Mouse (Mus musculus) G1E-ER4 (cell line): ENCODE results near the gene Uap1. TPM values are rescaled to one million over a fixed set of nuclear protein-coding genes. Genes with fewer than 3 reads are reported as not detected.
A peak's percentile ranks its signal among the peaks of the same experiment; 100 is the strongest.

Source experiments
- GATA1 ChIP-seq: IDR thresholded peaks from one replicate; pipeline ENCODE4 v1.8.0; 2012; ENCODE audit warnings: low read length, inconsistent platforms
- polyA plus RNA-seq: library from polyadenylated mRNA; stranded (reverse); fragments of >175 nt; gene quantifications from 2 replicates; pipeline ENCODE4 v1.2.3, GENCODE M21; 2012

Gene Uap1
- polyA plus RNA-seq, 1 experiment = 33.2 TPM

DNA sequence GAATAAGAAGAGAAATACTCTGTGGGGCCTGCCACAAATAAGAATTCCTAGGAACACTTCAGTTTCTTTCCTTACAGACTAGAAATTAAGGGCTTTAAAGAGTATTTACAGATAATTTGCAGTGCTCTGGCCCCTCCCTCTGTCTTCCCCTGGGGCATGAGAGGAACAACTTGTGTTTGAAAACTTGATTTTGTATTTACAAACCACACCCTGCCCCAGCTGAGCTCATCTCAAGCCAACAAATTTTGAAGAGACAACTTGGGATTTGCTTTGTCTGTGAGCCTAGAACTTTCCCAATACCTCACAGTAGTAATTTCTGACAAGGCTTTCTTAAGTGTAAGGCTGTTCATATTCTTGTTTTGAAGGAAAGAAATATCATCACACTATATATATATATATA is 7.9 kb upstream of the Uap1 start:
- no peak for TF ChIP-seq GATA1

DNA sequence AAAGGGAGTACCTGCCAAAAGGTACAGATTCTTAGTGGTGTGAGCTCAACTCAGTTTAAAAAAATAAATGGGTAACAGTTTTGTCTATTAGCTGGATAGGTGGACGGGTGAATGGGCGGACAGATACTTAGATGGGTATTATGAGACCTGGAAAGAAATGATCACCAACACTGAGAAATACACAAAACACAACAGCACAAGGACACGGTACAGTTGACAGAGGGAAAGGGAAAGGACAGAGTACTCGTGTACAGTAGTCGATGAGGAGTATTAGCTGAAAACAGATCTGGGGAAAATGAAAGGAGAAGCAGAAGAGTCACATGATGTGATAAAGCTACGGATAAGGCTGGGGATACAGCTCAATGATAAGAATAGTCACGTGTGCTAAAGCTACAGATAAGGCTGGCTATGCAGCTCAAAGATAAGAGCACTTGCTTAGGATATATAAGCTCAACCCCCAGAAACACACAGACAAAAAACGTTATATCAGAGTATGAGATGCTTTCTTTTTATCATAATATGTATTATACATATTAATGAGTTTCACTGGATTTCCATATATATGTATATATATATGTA is 2.0 kb upstream of the Uap1 start:
- TF ChIP-seq GATA1 = peak; percentile 93

DNA sequence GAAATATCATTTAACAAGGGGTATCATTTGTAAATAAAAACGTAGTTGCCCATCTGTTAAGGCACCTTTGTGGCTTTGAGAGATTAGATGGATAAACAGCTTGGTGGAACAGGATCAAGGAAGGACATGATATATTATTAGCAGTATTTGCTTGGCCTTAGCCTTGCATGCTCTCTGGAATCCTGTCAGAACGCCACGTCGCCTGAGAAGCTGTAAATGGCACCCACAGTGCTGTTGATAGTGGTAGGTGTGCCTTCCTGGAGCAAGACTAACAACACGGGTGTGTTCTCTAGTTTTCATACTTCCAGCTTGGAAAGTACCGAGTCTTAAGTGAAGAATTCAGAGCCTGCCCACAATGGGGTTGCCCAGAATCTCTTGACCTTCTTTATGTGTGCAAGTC is 1.1 kb upstream of the Uap1 start:
- no peak for TF ChIP-seq GATA1

GRCm38 (mm10) chr1:170173991-170174813 is 555 bp downstream of the Uap1 start:
- TF ChIP-seq GATA1 = no peak

GRCm38 (mm10) chr1:170167781-170168180 is 7.0 kb downstream of the Uap1 start:
- peak; percentile 65 for TF ChIP-seq GATA1

DNA sequence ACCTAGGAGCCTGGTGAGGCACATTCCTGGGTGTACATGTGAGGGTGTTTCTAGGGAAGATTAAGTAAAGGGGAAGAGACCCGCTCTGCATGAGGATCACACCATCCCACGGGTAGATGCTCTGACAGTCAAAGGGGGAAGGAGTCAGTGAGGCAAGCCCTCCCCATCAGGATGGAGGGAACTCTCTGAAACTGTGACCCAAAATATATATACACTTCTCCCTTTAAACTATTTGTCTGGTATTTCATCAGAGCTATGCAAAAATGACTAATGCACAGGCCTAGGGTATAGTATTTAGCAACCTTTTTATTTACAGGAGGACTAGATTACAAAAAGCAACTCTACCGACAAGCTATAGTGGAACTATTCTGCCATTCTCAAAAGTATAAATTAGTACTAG is 9.8 kb downstream of the Uap1 start:
- TF ChIP-seq GATA1 = no peak

GRCm38 (mm10) chr1:170164053-170164614 is 10.6 kb downstream of the Uap1 start:
- TF ChIP-seq GATA1 = no peak

DNA sequence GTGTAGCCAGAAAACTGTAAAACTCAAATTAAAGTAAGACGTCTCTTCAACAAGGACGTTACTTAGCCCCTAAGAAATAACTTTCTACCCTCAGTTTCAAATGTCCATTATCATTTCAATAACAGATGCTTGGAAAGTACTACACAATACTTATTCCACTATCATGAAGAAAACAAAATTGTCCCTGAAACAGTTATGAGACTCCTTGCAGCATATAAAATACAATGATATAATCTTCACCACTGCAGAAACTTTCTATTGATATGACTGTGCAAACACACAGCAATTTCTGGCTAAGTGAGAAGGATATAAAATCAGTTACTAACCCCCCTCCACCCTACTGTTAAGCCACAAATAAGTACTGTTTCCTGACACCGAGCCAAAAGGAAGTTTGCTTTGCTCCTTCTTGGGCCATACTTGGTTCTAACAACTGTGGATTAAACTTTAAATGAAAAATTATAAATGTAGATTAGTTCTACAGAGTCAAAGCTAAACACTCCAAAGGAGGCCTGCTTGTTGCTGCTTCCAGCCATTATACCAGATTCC is 11.3 kb downstream of the Uap1 start:
- TF ChIP-seq GATA1 = no peak

DNA sequence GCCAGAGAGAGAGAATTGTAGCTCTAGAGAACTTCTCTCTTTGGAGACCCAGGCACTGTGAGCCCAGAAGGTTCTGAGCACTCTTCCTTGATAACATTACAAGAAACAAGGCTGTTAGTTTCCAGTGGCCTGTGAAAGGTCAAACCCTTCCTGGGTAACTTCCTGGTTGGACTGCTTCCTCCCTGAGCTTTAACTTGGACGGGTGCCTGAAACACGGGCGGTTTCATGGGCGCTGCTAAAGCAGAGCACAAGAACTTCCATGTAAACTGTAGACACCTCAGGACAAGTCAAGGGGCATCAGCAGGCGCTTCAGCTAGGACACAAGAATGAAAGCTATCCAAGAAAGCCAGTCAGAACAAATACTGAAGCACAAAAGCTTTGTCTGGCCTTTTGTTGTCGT is 12.9 kb downstream of the Uap1 start:
- TF ChIP-seq GATA1 = no peak

DNA sequence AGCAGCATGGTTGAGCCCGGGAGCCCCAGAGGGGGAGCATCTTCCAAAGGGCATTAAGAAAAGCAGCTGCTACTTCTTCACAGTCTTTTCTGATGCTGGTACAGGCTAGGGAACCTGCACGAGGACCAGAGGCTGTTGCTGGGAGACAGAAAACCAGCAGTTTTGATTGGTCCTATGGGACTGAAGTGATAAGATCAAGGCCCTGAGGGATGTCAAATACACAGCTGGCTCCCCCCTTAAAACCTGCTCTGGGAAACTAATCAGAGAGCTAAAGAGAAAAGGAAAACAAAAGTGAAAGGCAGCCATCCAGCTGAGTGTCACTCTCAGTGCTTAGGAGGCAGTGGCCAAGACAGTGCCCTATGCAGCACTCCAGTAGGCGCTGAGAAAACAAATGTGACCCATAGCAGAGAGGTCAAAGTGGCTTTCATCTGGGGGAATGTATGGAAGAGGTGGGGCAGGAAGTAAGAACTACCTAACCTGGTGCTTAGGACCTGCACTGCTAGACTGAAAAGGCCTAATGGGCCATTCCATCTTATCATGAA is 14.3 kb downstream of the Uap1 start:
- TF ChIP-seq GATA1 = no peak

DNA sequence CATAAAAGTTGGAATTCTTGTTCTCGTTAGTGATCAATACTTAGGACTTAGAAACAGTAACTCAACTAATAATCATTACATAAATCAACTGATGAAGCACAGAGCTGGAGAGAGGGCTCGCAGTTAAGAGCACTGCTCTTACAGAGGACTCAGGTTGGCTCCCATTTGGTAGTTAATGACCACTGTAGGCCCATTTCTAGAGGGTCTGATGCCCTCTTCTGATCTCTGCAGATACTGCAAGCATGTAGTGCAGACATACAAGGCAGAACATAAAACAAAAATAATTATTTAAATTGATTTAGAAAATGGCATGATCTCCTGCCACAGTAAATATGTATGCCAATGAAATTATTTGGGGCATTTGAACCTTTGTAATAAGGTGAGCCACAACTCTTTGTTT is 15.1 kb downstream of the Uap1 start:
- TF ChIP-seq GATA1 = no peak

DNA sequence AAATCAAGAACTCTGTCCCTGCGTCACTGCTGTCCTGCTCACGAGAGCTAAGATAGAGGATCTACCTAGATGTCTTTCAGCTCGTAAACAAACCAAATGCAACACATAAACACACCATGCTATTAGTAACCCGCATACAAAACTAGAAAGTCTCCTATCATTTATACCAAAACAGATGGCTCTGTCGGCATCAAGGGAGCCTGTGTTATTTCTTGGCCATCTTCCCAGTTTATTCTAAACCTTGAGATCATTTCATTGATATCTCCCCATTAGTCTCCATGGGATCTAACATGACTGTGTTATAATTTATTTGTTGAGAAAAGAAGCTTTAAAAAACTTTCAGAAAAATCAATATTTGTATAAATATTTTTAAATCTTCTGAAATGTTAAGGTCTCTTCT is 19.0 kb downstream of the Uap1 start:
- TF ChIP-seq GATA1 = no peak

DNA sequence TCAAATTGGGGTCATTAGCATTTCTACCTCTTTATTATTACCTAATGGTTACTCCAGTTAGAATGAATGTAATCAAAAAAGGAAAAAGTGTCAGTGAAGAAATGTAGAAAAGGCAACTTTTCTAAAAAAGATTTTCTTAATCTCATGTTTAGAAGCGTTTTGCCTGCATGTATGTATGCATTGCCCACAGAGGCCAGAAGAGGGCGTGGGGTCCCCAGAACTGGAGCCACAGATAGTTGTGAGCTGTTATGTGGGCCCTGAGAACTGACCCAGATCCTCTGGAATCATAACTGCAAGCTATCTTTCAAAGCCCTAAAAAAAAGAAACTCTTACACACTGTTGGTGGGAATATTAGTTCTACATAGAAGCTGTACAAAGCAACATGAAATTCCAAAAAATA is 19.5 kb downstream of the Uap1 start:
- no peak for TF ChIP-seq GATA1

DNA sequence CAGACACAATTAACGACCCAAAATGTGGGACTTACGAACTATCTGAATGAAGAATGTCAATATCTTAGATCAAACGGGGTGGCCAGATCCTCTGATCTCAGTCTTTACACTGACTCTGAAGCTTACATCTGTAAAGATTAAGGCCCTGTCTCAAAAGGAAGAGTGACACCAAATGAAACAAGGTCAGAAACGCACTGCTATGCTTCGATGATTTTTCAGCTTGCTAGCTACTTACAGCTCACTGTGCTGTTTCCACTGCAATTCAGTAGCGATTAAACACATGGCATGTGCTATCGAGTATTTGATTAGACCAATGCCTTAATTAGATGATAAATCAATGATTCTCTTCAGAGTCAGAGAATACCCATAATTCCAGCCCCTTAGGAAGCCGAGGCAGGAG is 20.8 kb downstream of the Uap1 start:
- TF ChIP-seq GATA1 = no peak

GRCm38 (mm10) chr1:170152552-170152951 is 22.2 kb downstream of the Uap1 start:
- TF ChIP-seq GATA1 = no peak

DNA sequence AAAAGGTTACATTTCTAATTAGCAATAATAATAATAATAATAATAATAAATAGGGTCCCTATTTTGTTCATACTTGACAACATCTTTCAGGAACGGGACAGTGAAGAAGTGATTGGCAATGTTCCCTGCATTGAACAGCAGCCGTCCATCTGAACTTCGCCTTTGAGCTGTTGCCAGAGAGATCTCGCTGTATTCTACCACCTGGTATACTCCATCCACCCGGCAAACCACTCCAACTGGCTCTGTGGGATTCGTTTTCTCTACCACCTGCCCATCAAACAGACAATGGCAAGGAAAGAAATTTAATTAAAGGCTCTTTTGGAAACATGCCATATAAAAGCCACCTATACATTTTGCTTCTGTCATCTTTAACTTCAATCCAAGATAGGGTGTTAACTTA is 23.9 kb downstream of the Uap1 start:
- no peak for TF ChIP-seq GATA1
